Mouse (Mus musculus): ENCODE results near the gene Pld2.
A peak's percentile ranks its signal among the peaks of the same experiment; 100 is the strongest.

Gene Pld2

GRCm38 (mm10) chr11:70577201-70577600, 37.3 kb downstream of the Pld2 start:
- DNase-seq (ENCODE audit: low read depth, low spot score) = no peak

GRCm38 (mm10) chr11:70578962-70579361, 39.1 kb downstream of the Pld2 start:
- no peak for DNase-seq (ENCODE audit: low read depth, low spot score)

GRCm38 (mm10) chr11:70579710-70580357, 40.0 kb downstream of the Pld2 start:
- DNase-seq (ENCODE audit: low read depth, low spot score) = no peak

GRCm38 (mm10) chr11:70580358-70580720, 40.5 kb downstream of the Pld2 start:
- no peak for DNase-seq (ENCODE audit: low read depth, low spot score)

GRCm38 (mm10) chr11:70580921-70581320, 41.1 kb downstream of the Pld2 start:
- DNase-seq (ENCODE audit: low read depth, low spot score) = no peak

DNA sequence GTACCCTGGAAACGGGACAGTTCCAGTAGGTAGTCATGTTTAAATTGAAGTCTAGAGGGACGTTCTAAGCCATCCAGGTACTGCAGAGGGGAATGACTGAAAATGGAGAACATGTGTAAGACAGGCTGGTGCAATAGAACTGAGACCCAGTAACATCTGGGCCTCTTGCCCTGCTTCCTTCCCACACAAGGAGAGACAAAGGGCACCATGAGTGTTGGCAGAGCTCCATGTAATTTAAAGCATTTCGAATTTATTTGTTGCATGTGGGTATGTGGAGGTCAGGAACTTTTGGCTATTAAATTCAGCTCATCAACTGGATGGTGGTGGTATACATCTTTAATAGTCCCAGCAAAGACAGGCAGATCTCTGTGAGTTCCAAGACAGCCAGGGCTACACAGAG, 42.3 kb downstream of the Pld2 start:
- no peak for DNase-seq (ENCODE audit: low read depth, low spot score)

- DNase-seq (ENCODE audit: low read depth, low spot score) = no peak
Measured at GRCm38 (mm10) chr11:70583022-70583714, 43.3 kb downstream of the Pld2 start.

DNA sequence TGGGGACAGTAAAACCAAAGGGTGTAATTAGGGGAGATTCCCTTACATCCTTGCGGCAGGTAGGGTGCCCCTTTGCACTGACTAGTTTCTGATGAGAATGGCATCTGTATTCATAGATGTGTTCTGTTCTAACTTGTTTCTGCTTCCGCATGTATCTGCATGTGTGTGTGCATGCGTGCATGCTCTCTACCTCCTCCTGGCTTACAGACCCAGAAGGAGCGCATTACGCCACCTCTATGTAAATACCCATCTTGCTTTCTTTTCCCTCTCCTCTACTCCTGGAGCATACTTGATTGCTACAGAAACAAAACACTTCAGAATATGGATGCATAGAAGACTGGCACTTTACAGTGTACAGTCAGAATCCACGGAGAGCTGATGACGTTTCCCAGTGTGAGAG, 43.9 kb downstream of the Pld2 start:
- no peak for DNase-seq (ENCODE audit: low read depth, low spot score)

GRCm38 (mm10) chr11:70585457-70585856, 45.6 kb downstream of the Pld2 start:
- no peak for DNase-seq (ENCODE audit: low read depth, low spot score)

DNA sequence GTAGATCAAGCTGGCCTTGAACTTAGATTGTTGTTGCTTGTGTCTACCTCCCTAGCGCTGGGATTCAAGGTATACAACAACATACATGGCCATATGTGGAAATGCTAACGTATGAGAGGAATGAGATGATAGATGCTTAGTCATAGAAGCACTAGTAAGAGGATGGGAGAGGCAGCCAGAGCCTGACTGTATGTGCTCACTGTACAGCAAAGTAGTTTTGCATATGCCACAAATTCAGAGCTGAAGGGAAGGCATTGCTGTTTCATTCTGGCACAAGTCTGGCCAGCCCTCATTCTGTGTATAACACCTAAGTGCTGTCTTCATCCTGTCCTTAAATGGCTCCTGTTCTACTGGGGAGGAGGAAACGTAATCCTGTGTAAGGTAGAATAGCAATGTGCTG, 46.4 kb downstream of the Pld2 start:
- DNase-seq (ENCODE audit: low read depth, low spot score) = no peak

DNA sequence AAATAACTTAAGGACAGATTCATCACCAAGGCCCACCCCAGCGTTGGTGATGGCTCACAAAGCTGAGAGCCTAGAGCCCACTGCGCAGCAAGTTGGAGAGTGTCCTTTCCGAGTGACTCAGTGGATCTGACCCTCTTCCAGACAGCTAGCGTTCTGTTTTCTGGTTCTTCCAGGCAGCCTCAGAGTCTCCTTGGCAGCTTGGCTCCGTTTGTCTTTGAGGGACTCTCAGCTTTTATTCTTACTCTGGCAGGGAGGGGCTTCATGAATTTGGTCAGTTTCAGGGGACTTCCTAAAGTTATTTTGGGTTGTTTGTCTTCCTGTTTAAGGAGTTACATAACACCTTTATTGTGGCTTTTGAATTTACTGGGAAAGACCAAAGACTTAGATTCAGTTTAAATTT, 47.1 kb downstream of the Pld2 start:
- no peak for DNase-seq (ENCODE audit: low read depth, low spot score)

DNA sequence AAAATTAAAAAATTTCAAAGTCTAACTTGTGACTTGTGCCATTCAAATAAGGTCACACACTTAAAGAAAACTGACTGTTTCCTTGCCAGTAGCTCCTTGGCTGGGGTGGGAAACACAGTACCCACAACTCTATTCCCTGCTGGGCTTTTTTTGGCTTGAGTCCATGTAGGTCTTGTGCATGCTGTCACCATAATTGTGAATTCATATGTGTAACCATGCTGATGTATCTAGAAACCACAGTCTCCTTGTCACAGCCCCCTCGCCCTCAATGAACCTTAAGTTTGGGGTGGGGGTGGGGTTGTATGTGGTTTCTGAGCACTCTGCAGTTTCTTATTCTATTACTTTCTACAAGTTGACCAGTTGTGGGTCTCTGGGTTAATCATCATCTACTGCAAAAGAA, 51.9 kb downstream of the Pld2 start:
- no peak for DNase-seq (ENCODE audit: low read depth, low spot score)

GRCm38 (mm10) chr11:70594253-70594989, 54.6 kb downstream of the Pld2 start:
- no peak for DNase-seq (ENCODE audit: low read depth, low spot score)

- DNase-seq (ENCODE audit: low read depth, low spot score) = no peak
Measured at GRCm38 (mm10) chr11:70595638-70596037, 55.8 kb downstream of the Pld2 start.

DNA sequence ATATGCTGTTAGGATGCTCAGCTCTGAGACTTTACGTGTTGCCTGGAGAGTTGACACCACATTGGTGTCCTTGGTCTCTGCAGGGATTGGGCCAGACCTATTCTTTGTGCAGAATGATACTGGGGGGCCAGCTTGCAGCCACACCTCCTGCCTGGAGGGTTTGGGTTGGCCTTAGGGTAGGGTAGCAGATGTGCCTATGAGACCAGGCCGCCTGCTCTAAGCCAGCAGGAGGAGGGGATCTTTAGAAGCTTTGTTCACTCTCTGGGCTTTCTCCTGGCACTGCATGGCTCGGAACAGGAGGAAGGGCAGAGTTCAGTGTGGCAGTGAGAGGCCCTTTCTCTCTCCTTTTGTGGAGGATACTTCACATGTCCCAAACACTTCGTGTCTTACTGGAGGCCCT, 56.2 kb downstream of the Pld2 start:
- no peak for DNase-seq (ENCODE audit: low read depth, low spot score)

DNA sequence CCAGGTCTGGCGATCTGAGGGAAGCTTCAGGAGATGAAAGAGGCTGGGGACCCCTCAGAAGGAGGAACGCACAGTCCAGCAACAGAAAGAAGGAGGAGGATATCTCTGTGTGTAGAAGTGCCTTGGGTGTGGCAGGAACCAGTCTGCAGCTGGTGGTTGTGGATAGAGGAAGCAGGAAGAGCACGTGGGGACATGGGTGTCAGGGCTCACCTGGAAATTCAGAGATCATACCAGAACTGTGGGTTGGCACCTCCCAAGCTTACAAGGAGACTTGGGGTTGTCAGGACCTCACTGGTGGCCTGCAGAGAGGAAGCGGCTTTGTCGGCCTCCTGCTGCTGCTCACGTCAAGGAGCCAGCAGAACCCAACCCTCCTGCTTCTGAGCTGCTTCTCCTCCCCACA, 57.4 kb downstream of the Pld2 start:
- DNase-seq (ENCODE audit: low read depth, low spot score) = no peak

GRCm38 (mm10) chr11:70598451-70598953, 58.6 kb downstream of the Pld2 start:
- no peak for DNase-seq (ENCODE audit: low read depth, low spot score)

- peak; percentile 68 for DNase-seq (ENCODE audit: low read depth, low spot score)
Measured at GRCm38 (mm10) chr11:70605024-70605566, 65.2 kb downstream of the Pld2 start.

DNA sequence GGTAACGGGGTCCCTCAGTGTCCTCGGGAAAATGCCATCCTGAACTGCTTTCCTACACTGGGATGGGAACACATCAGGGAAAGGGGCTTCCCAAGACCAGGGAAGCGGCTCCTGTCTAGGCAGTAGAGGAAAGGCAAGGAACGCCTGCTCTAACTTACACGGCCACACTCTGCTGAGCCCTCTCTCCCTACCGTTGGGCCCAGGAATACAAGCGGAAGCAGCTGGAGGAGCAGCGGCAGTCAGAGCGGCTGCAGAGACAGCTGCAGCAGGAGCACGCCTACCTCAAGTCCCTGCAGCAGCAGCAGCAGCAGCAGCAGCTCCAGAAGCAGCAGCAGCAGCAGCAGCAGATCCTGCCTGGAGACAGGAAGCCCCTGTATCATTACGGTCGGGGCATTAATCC, 66.9 kb downstream of the Pld2 start:
- DNase-seq (ENCODE audit: low read depth, low spot score) = no peak

DNA sequence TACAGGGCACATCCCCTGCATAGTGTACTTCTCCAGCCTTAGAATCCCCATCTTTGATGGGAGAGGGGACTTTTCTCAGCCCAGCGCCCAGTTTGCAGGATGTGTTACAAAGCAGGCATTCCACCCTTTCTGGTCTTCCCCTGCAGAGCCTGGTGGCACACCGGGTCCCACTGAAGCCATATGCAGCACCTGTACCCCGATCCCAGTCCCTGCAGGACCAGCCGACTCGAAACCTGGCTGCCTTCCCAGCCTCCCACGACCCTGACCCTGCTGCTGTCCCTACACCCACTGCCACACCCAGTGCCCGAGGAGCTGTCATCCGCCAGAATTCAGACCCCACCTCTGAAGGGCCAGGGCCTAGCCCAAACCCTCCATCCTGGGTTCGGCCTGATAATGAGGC, 67.7 kb downstream of the Pld2 start:
- DNase-seq (ENCODE audit: low read depth, low spot score) = no peak

Data from retina, postnatal 7 days (tissue).